Mouse (Mus musculus) limb, embryonic 11.5 days (tissue): Measurements from ENCODE around the gene Cntn2. TPM values are rescaled to one million over a fixed set of nuclear protein-coding genes. Genes with fewer than 3 reads are reported as not detected.

Source experiments
- ATAC-seq: fragments of 200-750 bp; cut with Nextera tagmentation; 2 replicates; pipeline ENCODE4 v1.8.0; 2017; ENCODE audit warnings: low read depth; ENCODE audit not compliant: insufficient number of reproducible peaks, low FRiP score, low TSS enrichment
- DNase-seq: peaks from one replicate; pipeline ENCODE4 v3.0.0-alpha.2; 2015; ENCODE audit warnings: low spot score
- H3K27ac ChIP-seq: fragments of 300-500 bp; sonication (generic); replicated peaks from 2 replicates; pipeline ENCODE4 v1.5.1; 2014; ENCODE audit warnings: low read depth, mild to moderate bottlenecking, low read length
- H3K27me3 ChIP-seq: fragments of 300-500 bp; sonication (generic); 2 replicates; pipeline ENCODE4 v1.6.1; 2014; ENCODE audit warnings: mild to moderate bottlenecking, low read length, mixed read lengths; ENCODE audit not compliant: control insufficient read depth, insufficient read depth
- H3K36me3 ChIP-seq: fragments of 300-500 bp; sonication (generic); 2 replicates; pipeline ENCODE4 v1.6.1; 2014; ENCODE audit warnings: mild to moderate bottlenecking, low read length, moderate library complexity, mixed read lengths; ENCODE audit not compliant: control insufficient read depth, insufficient read depth
- H3K4me1 ChIP-seq: fragments of 300-500 bp; sonication (generic); 2 replicates; pipeline ENCODE4 v1.6.1; 2014; ENCODE audit warnings: low read length, mixed read lengths; ENCODE audit not compliant: control insufficient read depth, insufficient read depth
- H3K4me2 ChIP-seq: fragments of 300-500 bp; sonication (generic); 2 replicates; pipeline ENCODE4 v1.6.1; 2014; ENCODE audit warnings: low read depth, mild to moderate bottlenecking, moderate library complexity; ENCODE audit not compliant: severe bottlenecking
- H3K4me3 ChIP-seq: fragments of 300-500 bp; sonication (generic); 2 replicates; pipeline ENCODE4 v1.5.1; 2014; ENCODE audit warnings: low read depth, low read length
- H3K9ac ChIP-seq: fragments of 300-500 bp; sonication (generic); 2 replicates; pipeline ENCODE4 v1.6.1; 2014; ENCODE audit warnings: mild to moderate bottlenecking, low read length
- H3K9me3 ChIP-seq: fragments of 300-500 bp; sonication (generic); 2 replicates; pipeline ENCODE4 v1.6.1; 2016; ENCODE audit warnings: low read length; ENCODE audit not compliant: control insufficient read depth
- WGBS: fragments of 180-500 bp; shearing (Covaris S2); extraction: QIAGEN DNeasy Blood & Tissue Kit; methylation state at CpG from one replicate; pipeline ENCODE4 v1.1.7; 2014; 5-methylcytosine and 5-hydroxymethylcytosine counted together
- polyA plus RNA-seq: library from polyadenylated mRNA; unstranded; fragments of >200 nt; fragmentation: Nextera tagmentation; extraction: Ambion mirVana; gene quantifications from 2 replicates; pipeline ENCODE4 v1.2.1, GENCODE M21; 2014

Gene Cntn2
- 0.52 and 0.89 TPM in 2 replicates for polyA plus RNA-seq

GRCm38 (mm10) chr1:132542762-132543306 is at the start of gene Cntn2:
Gene Cntn2, minus strand, starts transcription at chr1:132543256.
- Histone ChIP-seq H3K9ac (no peak within 1 kb of the TSS), H3K27me3 (peaks cover 41% of the 10 kb centered on the region), H3K4me3 (peak within 1 kb of the TSS; percentile 26), H3K27ac (no peak within 1 kb of the TSS), H3K4me1 (peaks cover 15% of the 10 kb centered on the region), H3K36me3 (no peaks in the 10 kb centered on the region), H3K9me3 (no peaks in the 10 kb centered on the region), H3K4me2 (peak within 1 kb of the TSS; percentile 56)
- 1% methylated on average over 30 of the region's 30 CpGs for WGBS
- DNase-seq (peak; percentile 50), ATAC-seq (no peak)

- WGBS: 85% methylated on average over 5 of the region's 5 CpGs
- Histone ChIP-seq H3K4me3 (no peak overlapping the region), H3K9ac (no peak overlapping the region), H3K27me3 (no peaks in the 10 kb centered on the region), H3K4me2 (no peak overlapping the region), H3K27ac (no peak overlapping the region), H3K36me3 (no peaks in the 10 kb centered on the region), H3K4me1 (no peaks in the 10 kb centered on the region), H3K9me3 (no peaks in the 10 kb centered on the region)
- DNase-seq: no peak
- no peak for ATAC-seq
Observed at GRCm38 (mm10) chr1:132592145-132592544, 49.1 kb upstream of the Cntn2 start.

- Histone ChIP-seq H3K4me1 (no peaks in the 10 kb centered on the region), H3K27me3 (no peaks in the 10 kb centered on the region), H3K27ac (no peak overlapping the region), H3K9ac (no peak overlapping the region), H3K4me3 (no peak overlapping the region), H3K4me2 (no peak overlapping the region), H3K36me3 (no peaks in the 10 kb centered on the region), H3K9me3 (no peaks in the 10 kb centered on the region)
- WGBS: 89% methylated on average over 11 of the region's 11 CpGs
- ATAC-seq (no peak), DNase-seq (no peak)
Observed at GRCm38 (mm10) chr1:132591399-132591930, 48.4 kb upstream of the Cntn2 start.

GRCm38 (mm10) chr1:132586679-132587201 is 43.7 kb upstream of the Cntn2 start:
- 49% methylated on average over 15 of the region's 15 CpGs for WGBS
- no peak for ATAC-seq
- no peaks in the 10 kb centered on the region for H3K4me1 ChIP-seq

GRCm38 (mm10) chr1:132585376-132585775 is 42.3 kb upstream of the Cntn2 start:
- DNase-seq (no peak), ATAC-seq (no peak)
- no peak overlapping the region for H3K4me3 ChIP-seq
- H3K27me3 ChIP-seq: no peaks in the 10 kb centered on the region
- no peak overlapping the region for H3K4me2 ChIP-seq
- H3K9me3 ChIP-seq: no peaks in the 10 kb centered on the region
- H3K9ac ChIP-seq: no peak overlapping the region
- H3K4me1 ChIP-seq: no peaks in the 10 kb centered on the region
- H3K36me3 ChIP-seq: no peaks in the 10 kb centered on the region
- 73% methylated on average over 4 of the region's 4 CpGs for WGBS
- no peak overlapping the region for H3K27ac ChIP-seq

More at GRCm38 (mm10) chr1:132586679-132587201, 43.7 kb upstream of the Cntn2 start:
- no peak for DNase-seq
- H3K4me2 ChIP-seq: no peak overlapping the region
- no peaks in the 10 kb centered on the region for H3K27me3 ChIP-seq
- H3K4me3 ChIP-seq: no peak overlapping the region
- H3K27ac ChIP-seq: no peak overlapping the region
- H3K36me3 ChIP-seq: no peaks in the 10 kb centered on the region
- no peaks in the 10 kb centered on the region for H3K9me3 ChIP-seq
- H3K9ac ChIP-seq: no peak overlapping the region

- no peak overlapping the region for H3K4me3 ChIP-seq
Observed at GRCm38 (mm10) chr1:132582998-132583604, 40.0 kb upstream of the Cntn2 start.

GRCm38 (mm10) chr1:132581845-132582839 is 39.1 kb upstream of the Cntn2 start:
- 65% methylated on average over 14 of the region's 14 CpGs for WGBS
- DNase-seq: no peak
- no peaks in the 10 kb centered on the region for H3K9me3 ChIP-seq
- H3K9ac ChIP-seq: no peak overlapping the region
- no peak for ATAC-seq
- H3K4me1 ChIP-seq: no peaks in the 10 kb centered on the region
- no peak overlapping the region for H3K27ac ChIP-seq
- no peaks in the 10 kb centered on the region for H3K36me3 ChIP-seq
- no peaks in the 10 kb centered on the region for H3K27me3 ChIP-seq
- no peak overlapping the region for H3K4me3 ChIP-seq
- no peak overlapping the region for H3K4me2 ChIP-seq

More at GRCm38 (mm10) chr1:132582998-132583604, 40.0 kb upstream of the Cntn2 start:
- no peak for ATAC-seq
- Histone ChIP-seq H3K36me3 (no peaks in the 10 kb centered on the region), H3K27ac (no peak overlapping the region), H3K9me3 (no peaks in the 10 kb centered on the region), H3K9ac (no peak overlapping the region), H3K4me2 (no peak overlapping the region; the same call in 1 of the 2 replicates), H3K4me1 (no peaks in the 10 kb centered on the region), H3K27me3 (no peaks in the 10 kb centered on the region)
- 80% methylated on average over 18 of the region's 18 CpGs for WGBS
- no peak for DNase-seq

DNA sequence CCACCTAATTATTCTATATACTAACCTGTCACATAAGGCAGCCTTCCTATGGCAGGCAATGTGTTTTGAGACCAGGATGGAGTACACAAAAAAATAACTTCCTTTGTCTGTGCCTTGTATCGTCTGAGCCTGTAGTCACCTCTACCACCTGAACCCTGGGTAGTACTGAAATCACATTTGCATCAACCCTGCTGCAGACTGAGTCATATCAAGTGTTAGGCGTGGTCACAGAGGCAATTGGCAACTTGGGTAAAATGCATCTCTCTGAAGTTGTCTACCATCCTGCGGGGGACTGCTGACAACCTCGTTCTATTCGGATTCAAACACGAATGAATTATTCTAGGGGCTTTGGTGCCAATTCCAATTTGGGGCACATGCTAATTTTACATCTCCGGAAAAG is 37.0 kb upstream of the Cntn2 start:
- Histone ChIP-seq H3K4me1 (no peaks in the 10 kb centered on the region), H3K9me3 (no peaks in the 10 kb centered on the region), H3K4me2 (no peak overlapping the region), H3K9ac (no peak overlapping the region), H3K27me3 (no peaks in the 10 kb centered on the region), H3K27ac (no peak overlapping the region), H3K4me3 (no peak overlapping the region), H3K36me3 (no peaks in the 10 kb centered on the region)
- ATAC-seq: no peak
- 91% methylated on average over 7 of the region's 7 CpGs for WGBS
- DNase-seq: no peak
